Mouse (Mus musculus): ENCODE data around the gene Myo1a.

DNA sequence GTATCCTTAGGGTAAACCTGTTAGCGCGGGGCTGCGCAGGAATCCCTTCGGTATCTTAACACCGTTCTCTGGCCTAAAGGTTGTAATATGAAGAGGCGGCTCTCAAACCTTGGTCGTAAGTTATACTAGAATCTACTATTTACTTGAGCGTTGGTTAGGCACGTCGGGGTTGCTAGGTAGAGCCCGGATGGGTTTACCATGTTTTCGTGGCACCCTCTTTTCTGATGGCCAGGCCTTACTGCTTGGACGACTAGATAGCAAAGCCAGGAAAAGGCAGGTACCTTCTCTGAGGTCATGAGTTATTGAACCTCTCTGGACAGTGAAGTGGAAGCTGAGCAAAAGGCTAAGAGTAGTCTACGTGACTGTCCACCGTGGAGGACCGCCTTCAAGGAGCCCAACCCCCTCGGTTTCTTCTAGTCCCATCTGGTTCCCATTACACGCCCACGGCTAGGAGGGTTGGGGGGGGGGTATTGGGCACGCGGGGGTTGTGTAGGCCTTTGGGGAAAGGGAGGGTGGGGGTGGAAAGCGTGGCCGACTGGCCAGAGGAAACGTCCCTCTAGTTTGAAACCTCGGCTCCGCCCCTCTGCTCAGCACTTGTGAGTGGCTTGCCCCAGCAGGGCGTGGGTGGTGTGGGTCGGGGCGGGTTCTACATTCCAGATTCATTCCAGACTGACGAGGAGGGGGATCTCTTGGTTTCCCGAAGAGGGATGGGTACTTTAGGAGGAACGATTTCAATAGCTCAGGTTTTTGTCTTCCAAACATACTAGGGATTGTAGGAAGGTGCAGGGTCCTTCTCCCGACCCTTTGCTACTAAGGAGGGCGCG, 37.5 kb upstream of the Myo1a start:
- no peak for TF ChIP-seq CTCF (IDR thresholded peaks at IDR 0.05; ENCODE audit: low read depth)
- TF ChIP-seq EP300 (IDR thresholded peaks at IDR 0.05; ENCODE audit: low read depth): no peak
